Mouse (Mus musculus): ENCODE measurements around the gene Sbpl. TPM values are rescaled to one million over a fixed set of nuclear protein-coding genes. Genes with fewer than 3 reads are reported as not detected.
"Not testable (repeated sequence)": the region's sequence is repeated elsewhere in the genome, so short reads cannot be mapped to it uniquely, and the experiment has no call there.

Sbpl gene
- total RNA-seq, 2 experiments from 2014 or later = not detected

- intact Hi-C loops (cut with DNase I) = loop anchor here (10.0 kb wide), 1 partner anchor 191 kb away; the partner anchor contains the start of gene Flywch1
- no peak for DNase-seq (ENCODE audit: low spot score in 2 of 2)
Measured at GRCm38 (mm10) chr17:23965805-23966425, 10.8 kb upstream of the Sbpl start.

GRCm38 (mm10) chr17:23961573-23962122 lies 6.6 kb upstream of the Sbpl start:
- intact Hi-C loops (cut with DNase I) = loop anchor here (2.0 to 10.0 kb wide), 3 partner anchors 89 to 187 kb away; partner anchors contain the start of gene Flywch1
- DNase-seq (ENCODE audit: low spot score in 2 of 2) = no peak

- intact Hi-C loops (cut with DNase I) = loop anchor here (2.0 to 10.0 kb wide), 3 partner anchors 88 to 185 kb away; partner anchors contain the start of gene Flywch1
- peak; percentile 88 to 89 for DNase-seq (ENCODE audit: low spot score in 2 of 2)
Measured at GRCm38 (mm10) chr17:23960084-23960738, 5.1 kb upstream of the Sbpl start.

- intact Hi-C loops (cut with DNase I); DNase-seq (ENCODE audit: low spot score in 2 of 2): not testable (repeated sequence)
Measured at GRCm38 (mm10) chr17:23950828-23951227, 4.2 kb downstream of the Sbpl start.

DNA sequence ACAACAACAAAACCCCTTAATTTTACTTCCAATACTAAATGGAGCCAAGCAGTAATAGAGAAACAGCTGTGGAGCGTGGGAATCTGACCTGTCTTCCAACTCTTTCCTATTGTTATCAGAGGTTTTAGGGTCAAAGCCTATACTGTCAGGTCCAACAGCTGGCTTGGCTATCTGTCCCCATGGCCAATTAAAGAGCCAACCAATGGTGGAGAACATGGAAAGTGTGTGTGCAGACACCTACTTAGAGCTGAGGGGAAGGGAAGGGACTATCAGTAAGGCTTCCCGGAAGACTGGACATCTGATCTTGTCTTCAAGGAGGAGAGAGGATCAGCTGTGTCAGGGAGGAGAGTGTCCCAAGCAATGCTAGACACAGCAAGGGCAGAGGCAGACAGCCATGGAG lies 6.0 kb downstream of the Sbpl start:
- intact Hi-C loops (cut with DNase I) = no loop called here
- no peak for DNase-seq (ENCODE audit: low spot score in 2 of 2)

DNA sequence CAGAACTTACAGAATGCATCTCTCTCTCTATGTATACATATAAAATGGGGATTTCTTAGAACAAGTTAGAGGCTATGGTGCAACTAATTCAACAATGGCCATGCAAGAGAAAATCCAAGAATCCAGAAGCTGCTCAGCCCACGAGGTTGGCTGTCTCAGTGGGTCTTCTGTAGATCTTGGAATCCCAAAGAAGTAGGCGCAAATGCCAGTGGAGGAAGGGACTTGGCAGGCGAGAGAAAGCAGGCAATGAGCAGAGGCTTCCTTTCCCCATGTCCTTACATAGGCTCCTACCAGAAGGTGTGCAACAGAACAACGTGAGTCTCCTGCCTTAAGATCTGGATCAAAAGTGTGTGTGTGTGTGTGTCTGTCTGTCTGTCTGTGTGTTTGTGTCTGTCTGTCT lies 7.6 kb downstream of the Sbpl start:
- DNase-seq (ENCODE audit: low spot score in 2 of 2); intact Hi-C loops (cut with DNase I): not testable (repeated sequence)

DNA sequence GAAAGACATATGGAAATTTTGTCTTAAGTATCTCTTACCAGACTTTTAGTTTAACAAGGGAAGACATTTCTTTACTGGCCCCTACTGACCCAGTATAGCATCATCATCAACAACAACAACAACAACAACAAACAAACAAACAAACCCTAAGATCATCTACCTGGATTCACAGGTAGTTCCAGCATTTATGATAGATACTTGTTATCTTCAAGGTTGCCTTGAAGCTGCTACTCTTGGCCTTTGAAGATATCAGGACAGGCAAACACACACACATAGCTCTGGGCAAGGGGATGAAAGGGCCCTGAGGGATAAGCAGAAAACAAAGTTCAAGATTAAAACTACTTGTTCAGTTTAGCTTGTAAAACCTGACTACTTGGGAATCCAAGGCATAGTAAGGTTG lies 13.7 kb downstream of the Sbpl start, which contains the start of gene Sbp:
Sbp (plus strand) TSS at position 301 of the 400 bp plus-strand sequence.
- no peak for DNase-seq (ENCODE audit: low spot score in 2 of 2)
- intact Hi-C loops (cut with DNase I) = no loop called here

DNA sequence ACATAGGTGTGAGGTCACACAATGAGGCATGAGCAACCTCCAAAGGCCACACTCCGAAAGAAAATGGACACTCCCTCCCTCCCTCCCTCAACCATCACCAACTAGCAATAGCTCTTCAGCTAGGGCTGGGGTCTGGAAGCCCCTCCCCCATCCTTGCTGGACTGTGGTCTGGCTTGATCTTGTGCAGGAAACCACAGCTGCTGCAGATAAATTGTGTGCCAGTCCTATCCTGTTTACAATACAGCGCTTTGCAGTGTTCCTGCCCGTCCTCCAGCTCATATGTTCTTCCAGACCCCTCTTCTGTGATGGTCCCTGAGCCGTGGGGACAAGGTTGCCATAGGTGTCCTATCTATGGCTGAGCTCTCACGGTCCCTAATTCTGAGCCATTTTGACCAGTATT lies 23.9 kb downstream of the Sbpl start:
- no peak for DNase-seq (ENCODE audit: low spot score in 2 of 2)
- intact Hi-C loops (cut with DNase I) = no loop called here

DNA sequence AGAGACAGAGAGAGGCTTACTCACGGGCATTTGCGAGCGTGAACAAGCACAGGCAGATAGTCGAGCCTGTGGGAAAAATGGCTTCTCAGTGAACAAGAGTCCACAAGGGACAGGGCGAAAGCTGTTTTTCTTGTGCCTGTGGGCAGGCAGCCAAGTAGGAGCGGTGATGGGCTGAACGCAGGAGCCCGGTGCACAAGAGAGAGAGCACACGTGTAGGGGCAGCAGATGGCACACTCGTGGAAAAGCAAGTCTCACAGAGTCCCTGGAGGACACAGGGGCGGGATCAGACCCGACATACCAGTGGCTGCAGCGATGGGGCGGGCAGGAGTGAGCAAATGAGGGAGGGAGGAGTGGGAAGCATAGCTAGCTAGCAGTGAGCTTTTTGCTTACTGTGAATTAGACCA lies 30.0 kb downstream of the Sbpl start:
- intact Hi-C loops (cut with DNase I) = no loop called here
- peak; percentile 47 to 90 for DNase-seq (ENCODE audit: low spot score in 2 of 2)

GRCm38 (mm10) chr17:23924531-23925007 lies 30.5 kb downstream of the Sbpl start:
- intact Hi-C loops (cut with DNase I) = no loop called here

GRCm38 (mm10) chr17:23917158-23917557 lies 37.9 kb downstream of the Sbpl start, which contains the start of gene Dcpp3:
Gene Dcpp3 (plus strand): TSS chr17:23917458.
- intact Hi-C loops (cut with DNase I); DNase-seq (ENCODE audit: low spot score in 2 of 2): not testable (repeated sequence)

More at GRCm38 (mm10) chr17:23924531-23925007, 30.5 kb downstream of the Sbpl start:
- peak; percentile 85 to 95 for DNase-seq (ENCODE audit: low spot score in 2 of 2)

Other genes with a start within 250 kb of the Sbpl start
- under 1 TPM in 1 of 2 experiments, not detected in 1; 0.37 TPM for gene 1520401A03Rik, start 232.5 kb downstream of the Sbpl start, total RNA-seq (2021)
- gene Pkmyt1, start 228.9 kb downstream of the Sbpl start, total RNA-seq (2021) = 1 to 10 TPM; 3.3 to 5.7 TPM
- gene Paqr4, start 214.4 kb downstream of the Sbpl start, total RNA-seq (2021) = 10 to 100 TPM; 54.2 to 56.8 TPM
- under 1 TPM; 0.40 to 0.48 TPM for gene Kremen2, start 209.4 kb downstream of the Sbpl start, total RNA-seq (2021)
- 100 to 1,000 TPM; 173 to 185 TPM for gene Flywch1, start 183.7 kb downstream of the Sbpl start, total RNA-seq (2021)
- gene Flywch2, start 169.2 kb downstream of the Sbpl start, total RNA-seq (2021) = 10 to 100 TPM; 25.7 to 30.1 TPM
- gene Srrm2, start 164.7 kb downstream of the Sbpl start, total RNA-seq (2021) = 100 to 1,000 TPM; 573 to 599 TPM
- gene Elob, start 126.1 kb downstream of the Sbpl start, total RNA-seq (2021) = 100 to 1,000 TPM; 334 to 397 TPM
- gene Prss33, start 119.2 kb downstream of the Sbpl start, total RNA-seq (2021) = not detected
- gene Prss32, start 111.4 kb downstream of the Sbpl start, total RNA-seq (2021) = 1 to 10 TPM in 1 of 2 experiments, not detected in 1; 1.1 TPM
- gene Prss41, start 111.1 kb downstream of the Sbpl start, total RNA-seq (2021) = 1 to 10 TPM; 1.9 to 2.2 TPM
- not detected for gene Prss21, start 87.2 kb downstream of the Sbpl start, total RNA-seq (2021)
- not detected for gene Dcpp1, start 74.4 kb downstream of the Sbpl start, total RNA-seq (2021)
- gene Dcpp2, start 74.4 kb downstream of the Sbpl start, total RNA-seq (2021) = not detected
- gene Dcpp3, start 37.8 kb downstream of the Sbpl start, total RNA-seq (2021) = not detected
- not detected for gene Sbp, start 13.6 kb downstream of the Sbpl start, total RNA-seq (2021)
- under 1 TPM; 0.48 to 0.93 TPM for gene Prss30, start 25.3 kb upstream of the Sbpl start, total RNA-seq (2021)
- gene Prss22, start 42.8 kb upstream of the Sbpl start, total RNA-seq (2021) = 1 to 10 TPM; 1.8 to 2.2 TPM
- gene Prss27, start 82.9 kb upstream of the Sbpl start, total RNA-seq (2021) = not detected
- 10 to 100 TPM; 37.6 to 48.3 TPM for gene Kctd5, start 118.2 kb upstream of the Sbpl start, total RNA-seq (2021)
- 10 to 100 TPM; 89.4 to 95.5 TPM for gene Pdpk1, start 195.7 kb upstream of the Sbpl start, total RNA-seq (2021)
- gene Amdhd2, start 208.5 kb upstream of the Sbpl start, total RNA-seq (2021) = 10 to 100 TPM; 32.4 to 36.1 TPM
- gene Atp6v0c, start 214.4 kb upstream of the Sbpl start, total RNA-seq (2021) = 1,000 to 10,000 TPM; 1,506 to 1,590 TPM

Measured in left cerebral cortex, postnatal 14 days (tissue).